Mouse (Mus musculus) lung, postnatal 4 days (tissue): ENCODE results near the gene Pomc.
"Not testable (repeated sequence)": the region's sequence is repeated elsewhere in the genome, so short reads cannot be mapped to it uniquely, and the experiment has no call there.

Source experiments
- DNase-seq, 2 experiments: peaks; one replicate each; pipeline ENCODE4 v3.0.0; 2021

Pomc gene

GRCm38 (mm10) chr12:3968380-3968779 is 13.6 kb downstream of the Pomc start:
- no peak for DNase-seq

- not testable (repeated sequence) for DNase-seq
These were observed 18.4 kb downstream of the Pomc start for GRCm38 (mm10) chr12:3973169-3973568.

GRCm38 (mm10) chr12:3980991-3981349 is 26.2 kb downstream of the Pomc start:
- no peak for DNase-seq

- peak; percentile 89 to 93 for DNase-seq
These were observed 26.8 kb downstream of the Pomc start for GRCm38 (mm10) chr12:3981350-3982131.

GRCm38 (mm10) chr12:3982257-3982656 is 27.5 kb downstream of the Pomc start:
- DNase-seq, result peak; percentile 69 to 79

- peak in 1 of 2 experiments; percentile 80 for DNase-seq
These were observed 29.0 kb downstream of the Pomc start for GRCm38 (mm10) chr12:3983736-3984135.

- DNase-seq, result no peak
These were observed 29.7 kb downstream of the Pomc start for GRCm38 (mm10) chr12:3984446-3984845.

- no peak for DNase-seq
These were observed 35.2 kb downstream of the Pomc start for GRCm38 (mm10) chr12:3989943-3990342.

GRCm38 (mm10) chr12:3991047-3991446 is 36.3 kb downstream of the Pomc start:
- no peak for DNase-seq

GRCm38 (mm10) chr12:3996749-3997148 is 42.0 kb downstream of the Pomc start:
- DNase-seq, result no peak

GRCm38 (mm10) chr12:4000406-4000805 is 45.7 kb downstream of the Pomc start:
- DNase-seq, result no peak

- peak; percentile 48 to 70 for DNase-seq
These were observed 49.9 kb downstream of the Pomc start for GRCm38 (mm10) chr12:4004648-4005047.

GRCm38 (mm10) chr12:4006079-4006478 is 51.3 kb downstream of the Pomc start:
- peak in 1 of 2 experiments; percentile 44 for DNase-seq

- DNase-seq, result peak; percentile 68 to 92
These were observed 52.4 kb downstream of the Pomc start for GRCm38 (mm10) chr12:4007181-4007580.

GRCm38 (mm10) chr12:4007766-4008165 is 53.0 kb downstream of the Pomc start:
- DNase-seq, result peak; percentile 23 to 44

GRCm38 (mm10) chr12:4008731-4009130 is 54.0 kb downstream of the Pomc start:
- no peak for DNase-seq
